Mouse (Mus musculus) heart, postnatal 14 days (tissue): ENCODE results near the gene Jph2. TPM values are rescaled to one million over a fixed set of nuclear protein-coding genes. Genes with fewer than 3 reads are reported as not detected.

ENCODE experiments used
- DNase-seq, 2 experiments: peaks; one replicate each; pipeline ENCODE4 v3.0.0; 2021 to 2022
- intact Hi-C: fragments of 180-260 bp; cut with DNase I; formaldehyde crosslinking; loops from one replicate; pipeline ENCODE4 v1.15.1; 2025
- total RNA-seq, 2 experiments: library from RNA; stranded (reverse); gene quantifications; 2 replicates each; pipeline ENCODE4 v1.2.3; 2021

Jph2 gene
- total RNA-seq, 2 experiments from 2014 or later = 401 to 402 TPM

- intact Hi-C loops = no loop called here
- no peak for DNase-seq
Observed at GRCm38 (mm10) chr2:163372627-163373026, 25.2 kb downstream of the Jph2 start.

DNA sequence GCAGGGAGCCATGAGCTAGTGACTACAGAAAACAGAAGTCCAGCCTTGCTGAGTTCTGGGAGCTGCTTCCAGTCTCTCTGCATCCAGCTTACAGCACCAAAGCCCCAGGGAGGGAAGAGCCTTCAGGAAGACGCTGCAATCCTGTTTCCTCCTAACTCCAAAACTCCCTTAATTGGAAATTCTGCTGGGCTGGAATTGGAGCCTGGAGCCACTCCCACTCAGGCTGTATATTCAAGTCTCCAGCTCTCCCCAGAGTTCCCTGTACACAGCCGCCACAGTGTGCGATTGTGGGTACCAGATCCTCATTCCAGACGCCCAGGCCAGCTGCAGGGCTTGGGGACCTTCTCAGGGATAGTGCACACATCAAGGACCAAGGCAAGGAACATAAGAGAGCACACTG is 27.6 kb downstream of the Jph2 start:
- peak; percentile 43 to 47 for DNase-seq
- intact Hi-C loops = no loop called here

DNA sequence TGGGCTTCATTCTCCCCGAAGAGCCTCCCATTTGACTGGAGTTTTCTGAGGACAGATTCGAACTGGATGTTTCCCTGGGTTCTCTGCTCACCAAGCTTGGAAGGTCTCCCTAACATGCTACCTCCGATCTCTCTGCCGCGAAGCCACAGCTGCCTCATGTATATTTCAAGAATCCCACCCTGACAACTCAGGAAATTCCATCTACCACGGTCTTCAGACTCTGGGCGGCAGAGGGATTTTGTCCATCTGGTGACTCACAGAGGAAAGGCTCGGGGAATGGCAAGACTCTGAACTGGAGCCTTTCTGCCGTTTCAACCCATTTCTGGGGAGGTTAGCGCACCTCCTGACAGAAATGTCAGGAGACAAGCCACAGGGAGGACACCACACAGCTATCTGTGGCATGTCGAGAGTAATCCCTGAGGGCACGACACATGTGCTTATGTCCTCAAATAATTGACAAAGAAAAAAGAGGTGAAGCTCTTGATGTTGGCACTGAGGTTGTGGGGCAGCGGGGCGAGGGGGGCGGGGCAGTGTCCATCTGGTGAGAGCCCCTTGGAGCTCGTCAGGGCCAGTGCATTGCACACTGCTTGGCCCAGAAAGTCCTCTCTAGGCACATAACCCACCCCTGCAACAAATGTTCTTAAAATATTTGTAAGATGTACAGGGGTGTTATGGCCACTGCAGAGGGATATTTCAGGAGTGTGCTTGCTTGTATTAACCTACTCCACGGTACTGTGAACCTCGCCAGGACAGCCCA is 32.8 kb downstream of the Jph2 start:
- no peak for DNase-seq
- intact Hi-C loops = loop anchor here (5.0 kb wide), 1 partner anchor 32 kb away; the partner anchor contains the start of gene Jph2

DNA sequence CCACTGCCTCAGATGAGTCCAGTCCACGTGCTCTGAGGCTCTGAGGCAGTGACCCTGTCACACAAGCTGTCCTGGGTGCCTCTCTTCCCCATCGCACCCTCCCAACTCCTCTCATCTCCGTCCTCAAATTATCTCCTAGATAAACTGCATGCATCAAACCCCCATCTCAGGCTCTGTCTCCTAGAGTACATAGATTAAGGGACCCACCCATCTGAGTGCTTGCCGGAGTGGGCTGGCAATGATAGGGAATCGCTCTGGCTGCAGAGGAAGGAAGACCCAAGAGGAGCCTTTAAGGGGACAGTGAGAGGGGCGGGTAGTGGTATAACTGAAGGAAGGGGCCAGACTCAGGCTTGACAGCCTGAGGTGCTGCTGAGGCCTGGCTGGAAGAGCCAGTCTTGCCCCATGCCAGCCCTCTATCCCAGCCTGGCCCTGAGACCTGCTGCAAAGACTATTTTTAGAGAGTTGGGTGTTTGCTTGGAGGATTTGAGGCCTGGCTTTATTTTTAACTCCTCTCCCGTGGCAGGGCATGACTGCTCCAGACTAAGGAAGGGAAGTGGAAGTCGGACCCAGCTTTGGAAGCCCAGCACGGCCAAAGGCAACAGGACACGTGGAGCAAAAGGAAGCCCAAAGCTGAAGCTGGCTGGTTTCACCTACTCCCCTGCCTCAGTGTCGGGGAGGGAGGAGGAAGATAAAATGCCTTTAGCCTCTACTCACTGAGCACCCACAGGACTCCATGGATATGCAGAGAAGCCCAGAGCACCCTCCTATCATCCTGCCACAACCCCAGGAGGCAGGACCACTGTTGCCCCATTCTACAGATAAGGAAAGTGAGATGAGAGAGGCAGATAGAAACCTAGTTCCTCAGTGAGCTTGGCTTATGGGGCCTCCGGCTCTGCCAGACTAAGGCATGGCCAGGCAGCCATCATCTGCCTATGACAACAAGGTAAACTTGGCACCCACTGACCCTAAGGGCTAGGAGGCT is 34.6 kb downstream of the Jph2 start:
- intact Hi-C loops = loop anchor here (5.0 kb wide), 1 partner anchor 34 kb away; the partner anchor contains the start of gene Jph2
- DNase-seq = peak; percentile 49 to 60

DNA sequence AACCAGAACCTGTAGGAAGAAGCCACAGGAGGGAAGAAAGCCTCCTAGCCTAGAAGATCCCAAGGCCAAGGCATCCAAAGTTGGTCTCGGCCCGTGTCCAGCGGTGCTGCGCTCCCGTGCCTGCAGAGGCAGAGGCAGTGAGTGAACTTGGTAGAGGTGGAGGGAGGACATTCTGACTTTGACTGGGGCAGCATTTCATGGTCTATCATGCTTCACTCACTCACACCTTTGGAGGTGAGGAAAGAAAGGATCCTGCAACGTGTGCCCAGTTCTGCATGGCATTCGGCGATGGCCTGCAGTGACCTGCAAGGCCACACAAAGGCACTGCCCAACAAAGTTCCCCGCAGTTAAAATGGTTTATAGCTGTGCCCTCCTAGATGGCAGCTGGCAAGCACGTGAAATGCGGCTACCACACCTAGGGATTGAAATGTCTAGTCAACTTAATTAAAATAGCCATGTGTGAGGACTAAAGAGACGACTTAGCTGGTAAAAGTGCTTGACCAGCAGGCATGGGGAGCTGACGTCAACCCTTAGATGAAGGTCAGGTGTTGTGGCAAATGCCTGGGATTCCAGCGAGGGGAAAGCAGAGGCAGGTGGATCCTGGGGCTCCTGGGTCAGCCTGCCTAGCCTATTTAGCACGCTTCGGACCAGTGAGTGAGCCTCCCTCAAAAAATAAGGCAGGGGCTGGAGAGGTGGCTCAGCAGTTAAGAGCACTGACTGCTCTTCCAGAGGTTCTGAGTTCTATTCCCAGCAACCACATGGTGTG is 36.8 kb downstream of the Jph2 start:
- DNase-seq = peak; percentile 54 to 67
- intact Hi-C loops = loop anchor here (5.0 kb wide), 1 partner anchor 36 kb away; the partner anchor contains the start of gene Jph2

DNA sequence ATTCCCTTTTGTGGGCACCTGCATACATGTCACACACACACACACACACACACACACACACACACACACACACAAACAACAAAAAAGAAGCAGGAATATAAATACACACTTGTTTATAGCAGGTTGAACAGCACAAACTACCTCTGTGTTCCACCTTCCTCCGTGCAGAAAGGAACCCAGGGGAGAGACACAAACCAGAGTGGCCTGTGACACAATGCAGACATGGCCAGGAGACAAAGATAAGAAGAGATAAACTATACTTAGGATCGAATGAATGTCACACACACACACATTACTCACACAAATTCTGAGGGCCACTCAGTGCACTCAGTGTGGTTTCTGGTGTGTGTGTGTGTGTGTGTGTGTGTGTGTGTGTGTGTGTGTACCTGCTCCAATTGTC is 38.5 kb downstream of the Jph2 start:
- intact Hi-C loops = no loop called here
- DNase-seq = no peak

GRCm38 (mm10) chr2:163358662-163359061 is 39.1 kb downstream of the Jph2 start:
- intact Hi-C loops = no loop called here
- DNase-seq = no peak

GRCm38 (mm10) chr2:163356113-163356840 is 41.5 kb downstream of the Jph2 start:
- intact Hi-C loops = no loop called here
- no peak for DNase-seq

- intact Hi-C loops = no loop called here
Observed at GRCm38 (mm10) chr2:163355666-163356065, 42.1 kb downstream of the Jph2 start.

DNA sequence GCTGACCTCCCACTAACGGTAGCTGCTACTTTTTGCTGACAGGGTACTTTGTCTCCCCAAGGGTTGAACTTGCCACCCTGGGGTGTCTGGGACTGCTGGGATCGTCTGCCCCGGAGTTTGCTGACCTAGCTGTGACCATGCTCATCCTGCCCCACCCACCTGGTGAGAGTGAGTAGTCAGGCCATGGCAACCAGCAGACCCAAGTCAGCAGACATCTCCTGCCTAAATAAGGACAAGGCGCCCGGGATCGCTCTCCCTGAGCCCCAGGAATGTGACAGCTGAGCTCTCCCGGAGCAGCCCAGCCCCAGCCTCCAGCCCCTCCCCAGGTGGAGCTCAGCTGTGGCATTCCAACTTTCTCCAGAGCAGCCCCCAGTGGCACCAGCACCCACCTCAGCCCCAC is 44.1 kb downstream of the Jph2 start:
- DNase-seq = peak; percentile 45 to 64
- intact Hi-C loops = no loop called here

More at GRCm38 (mm10) chr2:163355666-163356065, 42.1 kb downstream of the Jph2 start:
- no peak for DNase-seq

DNA sequence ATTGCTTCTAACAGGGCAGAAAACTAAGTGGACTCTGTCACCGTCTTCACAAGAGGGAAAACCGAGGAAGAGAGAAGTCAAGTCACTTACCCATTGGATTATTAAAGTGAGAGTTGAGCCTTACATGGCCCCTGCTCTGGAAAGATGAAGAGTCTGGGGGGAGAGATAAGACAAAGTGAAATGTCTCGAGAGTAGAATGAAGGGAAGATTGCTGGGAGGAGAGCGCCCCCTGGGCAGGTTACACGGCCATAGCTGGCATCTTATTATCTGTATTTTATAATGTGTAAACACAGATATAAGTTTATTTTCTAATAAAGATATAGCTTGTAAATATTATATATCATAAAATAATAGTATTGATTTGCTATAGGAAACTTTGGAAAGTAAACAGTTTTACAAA is 47.4 kb downstream of the Jph2 start:
- intact Hi-C loops = no loop called here
- DNase-seq = no peak

- intact Hi-C loops = no loop called here
- DNase-seq = no peak
Observed at GRCm38 (mm10) chr2:163349411-163349810, 48.4 kb downstream of the Jph2 start.

DNA sequence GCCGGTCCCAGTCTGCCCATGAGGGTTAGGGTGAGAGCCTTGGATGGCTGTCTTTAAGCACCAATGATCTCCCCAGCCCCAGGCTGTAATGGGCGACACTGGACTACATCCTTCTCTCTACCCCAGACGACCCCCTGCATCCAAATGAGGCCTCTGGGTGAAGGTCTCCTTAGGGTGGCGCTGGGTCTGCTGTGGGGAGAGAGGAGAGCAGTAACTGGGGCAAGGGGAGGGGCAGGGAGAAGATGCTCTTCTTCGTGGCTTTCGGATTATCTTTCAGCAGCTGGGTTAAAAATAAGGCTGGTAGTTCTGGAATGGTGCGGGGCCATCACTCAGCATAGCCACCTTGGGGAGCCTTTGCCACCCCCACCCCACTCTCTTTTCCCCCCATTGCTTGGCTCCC is 49.1 kb downstream of the Jph2 start:
- intact Hi-C loops = no loop called here
- no peak for DNase-seq

GRCm38 (mm10) chr2:163347517-163348184 is 50.1 kb downstream of the Jph2 start:
- intact Hi-C loops = no loop called here
- DNase-seq = no peak

DNA sequence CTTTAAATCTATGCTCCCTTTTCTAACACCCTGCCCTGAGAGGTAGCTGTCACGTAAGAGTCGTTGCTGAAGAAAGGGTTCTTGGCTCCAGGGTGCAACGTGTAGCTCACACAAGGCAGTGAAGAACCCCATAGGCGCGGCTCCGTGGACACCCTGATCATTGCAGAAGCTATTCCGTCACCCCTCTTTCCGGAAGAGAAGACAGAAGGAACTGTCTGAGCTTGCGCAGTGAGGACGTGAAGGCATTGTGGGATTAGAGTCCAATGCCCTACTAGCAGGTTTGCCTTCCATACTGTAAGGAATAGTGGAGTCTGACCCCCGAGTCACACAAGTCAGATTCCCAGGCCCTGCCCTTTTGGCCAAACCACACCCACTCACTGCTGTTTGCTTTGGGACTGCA is 51.3 kb downstream of the Jph2 start:
- no peak for DNase-seq
- intact Hi-C loops = no loop called here

DNA sequence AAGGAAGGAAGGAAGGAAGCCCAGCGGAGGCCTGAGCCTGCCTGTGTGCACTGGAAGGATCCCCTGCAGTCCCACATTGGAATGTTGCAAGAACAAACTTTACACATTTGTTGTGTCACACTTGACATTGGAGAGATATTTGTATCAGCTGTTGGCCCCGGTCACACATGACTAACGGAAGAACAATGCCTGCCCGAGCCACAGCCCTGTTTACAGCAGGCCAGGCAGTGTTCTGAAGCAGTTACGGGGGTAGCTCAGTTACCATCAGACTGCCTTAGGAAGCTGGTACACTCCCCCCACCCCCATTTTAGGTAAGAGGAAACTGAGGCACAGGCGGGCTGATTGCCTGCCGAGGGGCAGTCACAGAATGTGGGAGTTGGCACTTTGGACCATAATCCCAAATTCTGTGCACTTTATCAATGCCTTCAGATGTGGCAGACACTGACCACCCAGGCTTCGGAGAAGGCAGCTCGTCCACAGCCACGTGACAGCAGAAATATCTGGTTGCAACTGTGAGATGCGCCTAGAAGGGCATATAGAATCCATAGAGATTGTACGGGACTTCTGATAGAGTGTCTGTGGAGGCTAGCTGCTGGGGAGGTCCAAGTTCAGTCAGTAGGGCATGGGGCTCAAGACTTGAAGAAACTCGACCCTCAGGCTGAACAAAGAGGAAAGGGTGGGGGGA is 52.7 kb downstream of the Jph2 start:
- intact Hi-C loops = no loop called here
- peak; percentile 48 to 55 for DNase-seq

DNA sequence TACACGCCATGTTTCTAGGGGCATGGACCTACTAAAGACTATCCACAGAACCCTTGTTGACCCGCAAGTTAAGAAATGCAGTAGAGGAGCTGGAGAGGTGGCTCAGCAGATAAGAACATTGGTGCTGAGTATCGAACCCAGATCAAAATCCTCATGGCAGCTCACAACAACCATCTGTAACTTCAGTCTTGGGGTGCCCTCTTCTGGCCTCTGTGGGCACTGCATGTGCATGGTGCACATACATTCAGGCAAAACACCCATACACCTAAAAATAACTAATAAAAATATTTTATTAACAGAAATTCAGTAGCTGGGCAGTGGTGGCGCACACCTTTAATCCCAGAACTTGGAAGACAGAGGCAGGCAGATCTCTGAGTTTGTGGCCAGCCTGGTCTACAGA is 54.1 kb downstream of the Jph2 start:
- no peak for DNase-seq
- intact Hi-C loops = no loop called here

- peak; percentile 74 to 85 for DNase-seq
- intact Hi-C loops = loop anchor here (1.0 kb wide), 1 partner anchor 61 kb away; no protein-coding TSS in a partner anchor
Observed at GRCm38 (mm10) chr2:163340263-163340662, 57.5 kb downstream of the Jph2 start.
